Mouse (Mus musculus) forebrain, embryonic 14.5 days (tissue): Measurements from ENCODE around the gene Tgm5. TPM values are rescaled to one million over a fixed set of nuclear protein-coding genes. Genes with fewer than 3 reads are reported as not detected.

Experiments used
- ATAC-seq: fragments of 200-750 bp; cut with Nextera tagmentation; 2 replicates; pipeline ENCODE4 v1.8.0; 2017; ENCODE audit warnings: mild to moderate bottlenecking, moderate library complexity
- DNase-seq: peaks from one replicate; pipeline ENCODE4 v3.0.0-alpha.2; 2015; ENCODE audit warnings: low spot score
- H3K27ac ChIP-seq: fragments of 300-500 bp; sonication (generic); 2 replicates; pipeline ENCODE4 v1.5.1; 2014; ENCODE audit warnings: low read depth, mild to moderate bottlenecking, control low read depth, low read length, moderate library complexity
- H3K27me3 ChIP-seq: fragments of 300-500 bp; sonication (generic); replicated peaks from 2 replicates; pipeline ENCODE4 v1.6.1; 2014; ENCODE audit warnings: low read length, control low read depth, mixed read lengths; ENCODE audit not compliant: control insufficient read depth, insufficient read depth
- H3K36me3 ChIP-seq: fragments of 300-500 bp; sonication (generic); 2 replicates; pipeline ENCODE4 v1.6.1; 2014; ENCODE audit warnings: low read length, control low read depth; ENCODE audit not compliant: control insufficient read depth, insufficient read depth
- H3K4me1 ChIP-seq: fragments of 300-500 bp; sonication (generic); 2 replicates; pipeline ENCODE4 v1.6.1; 2014; ENCODE audit warnings: antibody characterized with exemption, low read length, control low read depth; ENCODE audit not compliant: control insufficient read depth, insufficient read depth
- H3K4me2 ChIP-seq: fragments of 300-500 bp; sonication (generic); 2 replicates; pipeline ENCODE4 v1.6.1; 2014; ENCODE audit warnings: mild to moderate bottlenecking, control low read depth, low read length
- H3K4me3 ChIP-seq: fragments of 300-500 bp; sonication (generic); 2 replicates; pipeline ENCODE4 v1.5.1; 2014; ENCODE audit warnings: low read depth, low read length, control low read depth
- H3K9ac ChIP-seq: fragments of 300-500 bp; sonication (generic); 2 replicates; pipeline ENCODE4 v1.6.1; 2014; ENCODE audit warnings: mild to moderate bottlenecking, low read length, control low read depth, moderate library complexity
- H3K9me3 ChIP-seq: fragments of 300-500 bp; sonication (generic); replicated peaks from 2 replicates; pipeline ENCODE4 v1.6.1; 2016; ENCODE audit warnings: low read length, control low read depth, mixed read lengths; ENCODE audit not compliant: control insufficient read depth
- WGBS: fragments of 180-500 bp; shearing (Covaris S2); extraction: QIAGEN DNeasy Blood & Tissue Kit; methylation state at CpG from one replicate; pipeline ENCODE4 v1.1.7; 2014; 5-methylcytosine and 5-hydroxymethylcytosine counted together
- polyA plus RNA-seq: library from polyadenylated mRNA; unstranded; fragments of >200 nt; fragmentation: Nextera tagmentation; extraction: Ambion mirVana; gene quantifications from 2 replicates; pipeline ENCODE4 v1.2.1, GENCODE M21; 2014

The Tgm5 gene
- polyA plus RNA-seq, 1 experiment from 2014 or later: not detected

- H3K27me3 ChIP-seq: no peaks in the 10 kb centered on the region
- H3K36me3 ChIP-seq: peaks cover 40% of the 10 kb centered on the region
- no peak for ATAC-seq
- no peak overlapping the region for H3K27ac ChIP-seq
- H3K9ac ChIP-seq: no peak overlapping the region
- H3K4me2 ChIP-seq: no peak overlapping the region
- H3K4me3 ChIP-seq: no peak overlapping the region
- WGBS: 94% methylated on average over 1 of the region's 1 CpGs
- no peak for DNase-seq
- no peaks in the 10 kb centered on the region for H3K4me1 ChIP-seq
- no peaks in the 10 kb centered on the region for H3K9me3 ChIP-seq
Observed at GRCm38 (mm10) chr2:121017151-121017550, 68.5 kb downstream of the Tgm5 start.

- no peak overlapping the region for H3K4me3 ChIP-seq
- peaks cover 49% of the 10 kb centered on the region for H3K36me3 ChIP-seq
- H3K27ac ChIP-seq: no peak overlapping the region
- no peak for DNase-seq
- H3K9me3 ChIP-seq: no peaks in the 10 kb centered on the region
- no peak for ATAC-seq
- H3K4me2 ChIP-seq: no peak overlapping the region
- WGBS: 95% methylated on average over 9 of the region's 9 CpGs
- H3K4me1 ChIP-seq: no peaks in the 10 kb centered on the region
- no peaks in the 10 kb centered on the region for H3K27me3 ChIP-seq
- no peak overlapping the region for H3K9ac ChIP-seq
Observed at GRCm38 (mm10) chr2:121016226-121016625, 69.4 kb downstream of the Tgm5 start.

- Histone ChIP-seq H3K4me3 (no peak overlapping the region), H3K36me3 (peaks cover 52% of the 10 kb centered on the region), H3K27me3 (no peaks in the 10 kb centered on the region), H3K4me2 (no peak overlapping the region), H3K27ac (no peak overlapping the region), H3K9me3 (no peaks in the 10 kb centered on the region), H3K4me1 (no peaks in the 10 kb centered on the region), H3K9ac (no peak overlapping the region)
- ATAC-seq (no peak), DNase-seq (no peak)
- WGBS: 84% methylated on average over 2 of the region's 2 CpGs
Observed at GRCm38 (mm10) chr2:121015507-121015906, 70.1 kb downstream of the Tgm5 start.

GRCm38 (mm10) chr2:121012676-121013075 is 73.0 kb downstream of the Tgm5 start:
- DNase-seq (no peak), ATAC-seq (no peak)
- Histone ChIP-seq H3K4me3 (no peak overlapping the region), H3K27ac (no peak overlapping the region), H3K4me1 (peaks cover 7% of the 10 kb centered on the region), H3K36me3 (peaks cover 49% of the 10 kb centered on the region), H3K9me3 (no peaks in the 10 kb centered on the region), H3K27me3 (no peaks in the 10 kb centered on the region), H3K9ac (no peak overlapping the region), H3K4me2 (no peak overlapping the region)
- WGBS: 90% methylated on average over 9 of the region's 9 CpGs

GRCm38 (mm10) chr2:121009071-121009677 is 76.5 kb downstream of the Tgm5 start:
- Histone ChIP-seq H3K9me3 (no peaks in the 10 kb centered on the region), H3K27me3 (no peaks in the 10 kb centered on the region), H3K4me3 (peak overlapping the region; percentile 73), H3K4me1 (peaks cover 7% of the 10 kb centered on the region), H3K9ac (peak overlapping the region; percentile 81), H3K4me2 (peak overlapping the region; percentile 63), H3K36me3 (peaks cover 19% of the 10 kb centered on the region), H3K27ac (no peak overlapping the region)
- ATAC-seq (no peak), DNase-seq (no peak)
- WGBS: 22% methylated on average over 5 of the region's 5 CpGs

- Histone ChIP-seq H3K9ac (peak overlapping the region; percentile 81), H3K4me2 (peak overlapping the region; percentile 63), H3K27ac (0 out of 2 replicates have a peak overlapping the region, but pooled peaks have one; percentile 21), H3K4me3 (peak overlapping the region; percentile 73), H3K9me3 (no peaks in the 10 kb centered on the region), H3K36me3 (peaks cover 19% of the 10 kb centered on the region), H3K27me3 (no peaks in the 10 kb centered on the region), H3K4me1 (peaks cover 7% of the 10 kb centered on the region)
- WGBS: 2% methylated on average over 12 of the region's 12 CpGs
- DNase-seq (no peak), ATAC-seq (peak; percentile 45)
Observed at GRCm38 (mm10) chr2:121008664-121009007, 77.0 kb downstream of the Tgm5 start.

- Histone ChIP-seq H3K4me1 (peaks cover 7% of the 10 kb centered on the region), H3K4me2 (peak within 1 kb of the TSS; percentile 63), H3K36me3 (peaks cover 19% of the 10 kb centered on the region), H3K4me3 (peak within 1 kb of the TSS; percentile 73), H3K27ac (0 out of 2 replicates have a peak within 1 kb of the TSS, but pooled peaks have one; percentile 21), H3K27me3 (no peaks in the 10 kb centered on the region), H3K9ac (peak within 1 kb of the TSS; percentile 81), H3K9me3 (no peaks in the 10 kb centered on the region)
- WGBS: 1% methylated on average over 34 of the region's 34 CpGs
- DNase-seq (peak; percentile 94), ATAC-seq (peak; percentile 98)
Observed at GRCm38 (mm10) chr2:121007925-121008663, 77.5 kb downstream of the Tgm5 start, which contains the start of gene Ccndbp1. Gene Ccndbp1, plus strand, starts transcription at chr2:121008403.

- H3K9me3 ChIP-seq: no peaks in the 10 kb centered on the region
- H3K27me3 ChIP-seq: no peaks in the 10 kb centered on the region
- H3K9ac ChIP-seq: no peak overlapping the region
- no peak for DNase-seq
- H3K27ac ChIP-seq: no peak overlapping the region
- 87% methylated on average over 1 of the region's 1 CpGs for WGBS
- H3K4me1 ChIP-seq: peaks cover 7% of the 10 kb centered on the region
- no peak overlapping the region for H3K4me3 ChIP-seq
- no peak for ATAC-seq
- H3K36me3 ChIP-seq: peaks cover 10% of the 10 kb centered on the region; the same call in 1 of the 2 replicates
- H3K4me2 ChIP-seq: no peak overlapping the region
Observed at GRCm38 (mm10) chr2:121006986-121007385, 78.7 kb downstream of the Tgm5 start.
